Mouse (Mus musculus) B cell, adult (primary cell): ENCODE measurements around the gene Prkca. TPM values are rescaled to one million over a fixed set of nuclear protein-coding genes. Genes with fewer than 3 reads are reported as not detected.

Source experiments
- total RNA-seq: library from RNA; stranded (reverse); gene quantifications from 4 replicates; pipeline ENCODE4 v1.2.4, GENCODE M21; 2023; ENCODE audit not compliant: inconsistent age

Gene Prkca
- 30.7 to 41.7 TPM (median 34.2 TPM) in 4 replicates for total RNA-seq

DNA sequence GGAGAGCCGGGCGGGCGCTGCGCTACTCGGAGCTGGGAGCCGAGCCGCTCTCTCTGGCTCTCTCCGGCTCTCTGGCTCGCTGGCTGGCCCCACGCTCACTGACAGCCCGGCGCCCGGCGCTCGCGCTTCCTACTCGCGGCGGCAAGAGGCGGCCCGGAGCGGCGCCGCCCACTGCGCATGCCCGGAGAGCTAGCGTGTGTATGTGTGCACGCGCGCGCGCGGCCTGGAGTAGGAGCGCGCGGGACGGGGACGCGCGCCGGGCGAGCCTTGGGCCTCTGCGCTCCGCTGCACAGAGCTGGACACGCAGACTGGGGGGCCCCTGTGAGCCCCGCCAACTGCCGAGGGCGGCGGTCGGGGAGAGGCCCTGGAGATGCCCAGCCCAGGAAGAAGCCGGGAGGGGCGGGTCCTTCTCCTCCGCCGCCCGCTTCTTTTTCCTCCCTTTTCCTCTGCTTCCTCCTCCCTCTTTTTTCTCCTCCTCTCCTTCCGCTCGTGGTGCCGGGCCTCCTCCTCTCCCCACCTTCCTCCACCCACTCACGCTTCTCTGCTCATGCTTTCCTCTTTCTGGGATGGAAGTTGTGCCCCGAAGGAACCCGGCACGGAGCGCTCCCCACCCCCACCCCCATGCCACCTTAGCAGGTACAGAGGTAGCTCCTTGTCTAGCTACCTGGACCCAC lies at the start of gene Prkca:
TSS of gene Prkca (minus strand) at position 140 of the 674 bp plus-strand sequence.

DNA sequence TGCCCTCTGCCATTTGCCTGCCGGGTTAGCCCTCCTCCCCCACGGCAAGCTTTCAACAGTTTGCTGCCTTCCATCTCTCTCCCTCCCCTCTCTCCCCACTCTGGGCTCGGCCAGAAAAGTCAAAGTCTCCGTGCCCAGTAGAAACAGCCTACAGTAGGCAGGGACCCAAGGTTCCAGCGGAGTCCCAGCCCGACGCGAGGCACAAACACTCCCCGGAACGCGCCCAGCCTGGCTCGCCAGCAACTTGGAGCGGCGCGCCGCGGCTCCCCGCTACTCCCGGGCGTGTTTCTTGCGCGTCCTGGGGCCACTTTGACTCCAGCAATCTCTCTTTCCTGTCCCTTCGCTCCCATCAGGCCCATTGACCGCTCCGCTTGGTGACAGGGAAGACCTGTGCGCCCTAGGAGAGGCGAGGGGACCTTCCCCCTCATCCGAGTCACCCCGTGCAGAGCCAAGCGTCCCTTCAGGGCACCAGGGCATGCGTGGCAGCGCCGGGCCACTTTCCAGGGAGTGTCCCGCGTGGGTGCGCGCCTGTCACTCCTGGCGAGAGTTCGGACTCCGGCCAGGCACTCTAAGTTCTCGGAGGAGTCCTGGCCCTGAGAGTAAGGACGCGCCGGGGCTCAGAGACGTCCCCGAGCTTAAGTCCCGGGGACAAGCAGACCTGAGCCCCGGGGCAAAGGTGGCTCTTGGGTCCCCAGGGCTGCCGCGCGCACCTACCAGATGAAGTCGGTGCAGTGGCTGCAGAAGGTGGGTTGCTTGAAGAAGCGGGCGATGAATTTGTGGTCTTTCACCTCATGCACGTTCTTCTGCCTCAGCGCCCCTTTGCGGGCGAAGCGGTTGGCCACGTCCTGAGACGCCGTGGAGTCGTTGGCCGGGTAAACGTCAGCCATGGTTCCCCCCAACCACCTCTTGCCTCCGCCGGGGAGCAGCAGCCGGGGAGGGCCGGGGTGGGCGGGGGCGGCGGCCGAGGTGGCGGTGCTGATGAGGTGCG lies 653 bp downstream of the Prkca start, which contains the start of gene Apoh:
TSS of gene Apoh (plus strand) at position 574 of the 988 bp plus-strand sequence.

DNA sequence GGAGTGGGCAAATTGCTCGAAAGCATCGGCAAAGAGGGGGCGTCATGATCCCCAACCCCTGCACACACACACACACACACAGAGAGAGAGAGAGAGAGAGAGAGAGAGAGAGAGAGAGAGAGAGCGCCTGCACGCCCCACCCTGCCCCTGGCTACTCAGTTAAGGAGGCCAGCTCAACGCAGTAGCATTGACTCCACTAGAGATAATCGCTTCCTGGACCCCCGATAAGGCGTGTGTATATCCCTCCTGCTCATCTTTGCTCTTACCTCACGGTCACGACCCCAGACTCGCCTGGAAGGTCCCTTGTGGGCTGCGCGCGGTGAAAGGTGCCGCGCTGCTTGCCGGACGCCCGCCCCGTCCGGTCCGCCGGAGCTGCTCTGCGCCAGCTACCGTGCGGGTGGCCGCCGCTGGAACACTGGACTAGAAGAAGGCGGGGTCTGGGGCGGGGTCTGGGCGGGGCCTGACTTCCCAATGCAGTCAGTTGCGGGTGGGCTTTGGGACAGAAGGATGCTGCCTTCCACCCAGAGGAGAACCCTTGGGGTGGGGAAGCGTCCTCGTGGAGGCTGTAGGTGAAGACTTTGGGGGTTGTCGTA lies 429.0 kb downstream of the Prkca start, which contains the start of gene Cacng5:
TSS of gene Cacng5 (minus strand) at position 422 of the 593 bp plus-strand sequence.

Other genes with a start within 250 kb of the Prkca start
- not detected in 4 replicates for gene Apoh, start 574 bp downstream of the Prkca start, total RNA-seq
- 1.8 to 3.0 TPM (median 2.7 TPM) in 4 replicates for gene Cep112, start 81.3 kb upstream of the Prkca start, total RNA-seq